Mouse (Mus musculus): ENCODE data around the gene Klhdc1. TPM values are rescaled to one million over a fixed set of nuclear protein-coding genes. Genes with fewer than 3 reads are reported as not detected.

Klhdc1 gene
- total and polyA plus RNA-seq, 3 experiments, result 6.4 to 8.2 (median 7.2) TPM

- dilution Hi-C loops (cut with MboI; ENCODE audit: extremely low pct_ligation_motif_present, extremely low pct_unique_long_range_greater_than_20kb, low sequenced_read_pairs), result no loop called here
- H3K9me3 ChIP-seq (replicated peaks; ENCODE audit: low read length), result no peaks in the 10 kb centered on the region
- no peak for DNase-seq (ENCODE audit: extremely low read depth)
- no peak overlapping the region for H3K4me3 ChIP-seq (replicated peaks in 1 of 3; ENCODE audit: low read depth in 2 of 3, low read length in 2 of 3, poor library complexity in 1 of 3)
- H3K27ac ChIP-seq (ENCODE audit: insufficient read depth, low read depth), result no peak overlapping the region
- H3K79me2 ChIP-seq (replicated peaks; ENCODE audit: control insufficient read depth, extremely low read depth, insufficient read depth, poor library complexity, severe bottlenecking), result no peaks in the 10 kb centered on the region
- in situ Hi-C loops (cut with MboI; ENCODE audit: low pct_ligation_motif_present, low pct_unique_long_range_greater_than_20kb, low sequenced_read_pairs), result no loop called here
- no peak overlapping the region for H3K9ac ChIP-seq (ENCODE audit: insufficient read depth, low read depth)
- no peaks in the 10 kb centered on the region for H3K27me3 ChIP-seq (replicated peaks)
- H3K36me3 ChIP-seq (replicated peaks in 1 of 2; ENCODE audit: control insufficient read depth in 1 of 2, insufficient read depth in 1 of 2, low read length in 1 of 2), result no peaks in the 10 kb centered on the region
- peaks cover 0 to 13% of the 10 kb centered on the region in 2 experiments; a peak in 2 of 4 replicates for H3K4me1 ChIP-seq (ENCODE audit: control insufficient read depth in 1 of 2, insufficient read depth in 2 of 2)
- no peak overlapping the region for H3K4me2 ChIP-seq (ENCODE audit: insufficient read depth, low read depth, poor library complexity, severe bottlenecking)
- TF ChIP-seq MEF2A (IDR thresholded peaks at IDR 0.05; ENCODE audit: borderline replicate concordance, low read depth, low read length) (no peak), MAZ (IDR thresholded peaks at IDR 0.05; ENCODE audit: low read depth, low read length) (no peak)
Measured at GRCm38 (mm10) chr12:69238284-69238683, 2.7 kb upstream of the Klhdc1 start.

GRCm38 (mm10) chr12:69241405-69241770, 412 bp downstream of the Klhdc1 start:
- Histone ChIP-seq H3K9me3 (replicated peaks; ENCODE audit: low read length) (no peaks in the 10 kb centered on the region), H3K27me3 (replicated peaks) (no peaks in the 10 kb centered on the region), H3K4me2 (ENCODE audit: insufficient read depth, low read depth, poor library complexity, severe bottlenecking) (peak overlapping the region; percentile 84), H3K9ac (ENCODE audit: insufficient read depth, low read depth) (peak overlapping the region; percentile 51), H3K4me1 (ENCODE audit: control insufficient read depth in 1 of 2, insufficient read depth in 2 of 2) (peaks cover 0 to 13% of the 10 kb centered on the region in 2 experiments; a peak in 2 of 4 replicates), H3K79me2 (replicated peaks; ENCODE audit: control insufficient read depth, extremely low read depth, insufficient read depth, poor library complexity, severe bottlenecking) (no peaks in the 10 kb centered on the region), H3K36me3 (replicated peaks in 1 of 2; ENCODE audit: control insufficient read depth in 1 of 2, insufficient read depth in 1 of 2, low read length in 1 of 2) (no peaks in the 10 kb centered on the region), H3K27ac (ENCODE audit: insufficient read depth, low read depth) (no peak overlapping the region), H3K4me3 (replicated peaks in 1 of 3; ENCODE audit: low read depth in 2 of 3, low read length in 2 of 3, poor library complexity in 1 of 3) (peak overlapping the region; percentile 72 to 96 (median 80))
- in situ Hi-C loops (cut with MboI; ENCODE audit: low pct_ligation_motif_present, low pct_unique_long_range_greater_than_20kb, low sequenced_read_pairs) (no loop called here), dilution Hi-C loops (cut with MboI; ENCODE audit: extremely low pct_ligation_motif_present, extremely low pct_unique_long_range_greater_than_20kb, low sequenced_read_pairs) (no loop called here)
- TF ChIP-seq JUND (conservative IDR thresholded peaks at IDR 0.05; ENCODE audit: low read depth, low read length), result no peak
- no peak for TF ChIP-seq ETS1 (conservative IDR thresholded peaks at IDR 0.05; ENCODE audit: low read depth, low read length)
- no peak for TF ChIP-seq CHD1 (IDR thresholded peaks at IDR 0.05; ENCODE audit: low read depth, low read length)
- TF ChIP-seq ZNF384 (IDR thresholded peaks at IDR 0.05; ENCODE audit: low read depth, low read length), result no peak
- no peak for TF ChIP-seq PAX5 (IDR thresholded peaks at IDR 0.05; ENCODE audit: low read length)
- no peak for TF ChIP-seq E2F4 (IDR thresholded peaks at IDR 0.05; ENCODE audit: insufficient replicate concordance, low read depth, low read length)
- TF ChIP-seq CHD2 (IDR thresholded peaks at IDR 0.05; ENCODE audit: low read length), result no peak
- TF ChIP-seq MAZ (IDR thresholded peaks at IDR 0.05; ENCODE audit: low read depth, low read length), result no peak
- TF ChIP-seq ELF1 (IDR thresholded peaks at IDR 0.05; ENCODE audit: low read depth, low read length), result no peak
- no peak for TF ChIP-seq JUN (IDR thresholded peaks at IDR 0.05; ENCODE audit: insufficient read depth, low read depth, low read length)
- TF ChIP-seq RAD21 (IDR thresholded peaks at IDR 0.05; ENCODE audit: low read depth, low read length), result no peak
- no peak; the same call in 1 of the 2 replicates for TF ChIP-seq IRF4 (IDR thresholded peaks at IDR 0.05; ENCODE audit: low read depth, low read length)
- no peak for TF ChIP-seq RCOR1 (conservative IDR thresholded peaks at IDR 0.05; ENCODE audit: low read depth, low read length)
- TF ChIP-seq MAFK (IDR thresholded peaks at IDR 0.05; ENCODE audit: insufficient replicate concordance, low read length), result no peak
- no peak for TF ChIP-seq POLR2A (IDR thresholded peaks at IDR 0.05; ENCODE audit: low read depth, low read length)
- TF ChIP-seq CTCF (conservative IDR thresholded peaks at IDR 0.05 in 1 of 2, IDR thresholded peaks at IDR 0.05 in 1 of 2; ENCODE audit: low read depth in 2 of 2, low read length in 2 of 2), result no peak
- no peak for TF ChIP-seq ZC3H11A (IDR thresholded peaks at IDR 0.05; ENCODE audit: low read depth, low read length)
- TF ChIP-seq BHLHE40 (IDR thresholded peaks at IDR 0.05; ENCODE audit: low read depth, low read length), result no peak
- TF ChIP-seq MAX (IDR thresholded peaks at IDR 0.05; ENCODE audit: low read length), result no peak
- no peak for DNase-seq (ENCODE audit: extremely low read depth)
